Mouse (Mus musculus) gastrocnemius, postnatal 25 days (tissue): ENCODE measurements around the gene Aox2. TPM values are rescaled to one million over a fixed set of nuclear protein-coding genes. Genes with fewer than 3 reads are reported as not detected.

Experiments used
- DNase-seq: peaks from one replicate; pipeline ENCODE4 v3.0.0; 2022
- long read RNA-seq, 2 experiments: library from polyadenylated mRNA; stranded (forward); transcript quantifications; one replicate each; pipeline ENCODE4 v2.0.0; 2021
- total RNA-seq, 2 experiments: library from RNA; stranded (reverse); gene quantifications; 1 replicate in 1 of 2; 2 replicates in 1 of 2; pipeline ENCODE4 v1.2.3; 2021

Gene Aox2
- total RNA-seq = not detected
- long read RNA-seq, experiment 1 = 0 reads
- long read RNA-seq, experiment 2 = 0 reads

DNA sequence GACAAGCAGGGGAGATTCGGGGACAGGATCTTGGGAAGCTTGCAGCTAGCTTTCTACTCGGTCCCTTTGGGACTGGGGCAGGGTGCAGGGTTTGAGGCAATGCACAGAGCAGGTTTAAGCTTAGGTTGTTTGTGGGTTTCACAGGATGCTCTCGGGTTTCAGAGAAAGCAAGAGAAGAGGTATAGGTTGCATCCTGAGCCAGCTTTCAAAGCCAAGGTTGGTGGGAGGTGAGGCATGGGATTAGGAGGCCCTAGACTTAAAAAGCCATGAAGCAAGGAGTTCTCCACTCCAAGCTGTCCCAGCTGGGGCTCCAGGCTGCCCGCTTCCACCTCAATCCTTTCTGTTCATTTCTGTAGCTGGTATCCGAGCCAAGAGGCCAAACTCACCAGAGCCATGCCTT is at the start of gene Aox2:
Gene Aox2 (plus strand): TSS at position 301 of the 400 bp plus-strand sequence.
- DNase-seq = no peak

DNA sequence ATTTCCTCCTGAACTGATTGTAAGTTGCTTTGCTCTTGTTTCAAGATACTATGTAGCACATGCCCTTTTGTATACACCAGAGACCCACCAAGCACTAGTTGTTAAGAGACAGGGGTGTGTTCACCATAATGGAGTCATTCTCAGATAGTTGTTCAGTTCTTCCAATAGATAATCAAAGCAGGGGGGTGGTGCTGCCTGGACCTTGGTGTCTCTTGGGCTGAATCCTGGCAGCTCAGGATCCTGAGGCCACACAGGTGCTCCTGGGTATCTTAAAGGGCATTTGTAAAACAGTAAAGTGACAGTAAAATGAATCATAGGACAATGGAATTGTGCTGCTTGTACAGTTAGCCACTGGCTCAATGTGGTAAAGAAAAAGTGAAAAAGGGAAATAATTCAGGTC is 49.2 kb upstream of the Aox2 start:
- DNase-seq = no peak

DNA sequence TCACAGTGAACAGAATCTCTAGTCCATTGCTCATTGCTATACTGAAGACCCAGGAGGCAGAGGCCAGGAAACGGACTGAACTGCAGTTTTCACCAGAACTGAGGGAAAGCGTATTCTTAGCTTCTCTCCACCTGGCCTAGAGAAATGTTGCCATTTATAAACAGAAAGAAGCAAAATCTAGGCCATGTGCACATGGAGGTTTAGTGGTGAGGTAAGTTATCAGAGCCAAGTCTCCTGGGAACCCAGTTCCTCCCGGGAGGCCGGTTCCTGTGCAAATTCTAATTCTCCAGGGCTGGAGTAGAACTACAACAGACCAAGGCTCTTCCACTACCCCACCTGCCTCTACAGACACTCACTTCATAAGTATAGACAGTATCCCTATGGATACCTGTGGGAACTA is 48.4 kb upstream of the Aox2 start:
- no peak for DNase-seq

DNA sequence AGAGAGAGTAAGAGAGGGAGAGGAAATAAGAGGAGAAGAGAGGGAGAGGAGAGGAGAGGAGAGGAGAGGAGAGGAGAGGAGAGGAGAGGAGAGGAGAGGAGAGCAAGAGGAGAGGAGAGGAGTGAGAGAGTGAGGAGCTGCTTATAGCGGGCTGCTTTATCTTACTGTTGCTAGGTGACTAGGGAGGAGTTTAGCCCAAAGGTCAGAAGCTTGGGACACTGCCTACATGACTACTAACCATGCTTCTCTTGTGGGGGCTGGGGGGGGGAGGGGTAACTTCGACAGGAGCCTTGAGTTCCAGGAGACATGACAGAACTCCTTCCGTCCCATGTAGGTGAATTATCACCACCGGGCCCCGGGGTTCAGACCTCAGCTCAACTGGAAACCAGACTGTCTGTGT is 47.6 kb upstream of the Aox2 start:
- DNase-seq = no peak

DNA sequence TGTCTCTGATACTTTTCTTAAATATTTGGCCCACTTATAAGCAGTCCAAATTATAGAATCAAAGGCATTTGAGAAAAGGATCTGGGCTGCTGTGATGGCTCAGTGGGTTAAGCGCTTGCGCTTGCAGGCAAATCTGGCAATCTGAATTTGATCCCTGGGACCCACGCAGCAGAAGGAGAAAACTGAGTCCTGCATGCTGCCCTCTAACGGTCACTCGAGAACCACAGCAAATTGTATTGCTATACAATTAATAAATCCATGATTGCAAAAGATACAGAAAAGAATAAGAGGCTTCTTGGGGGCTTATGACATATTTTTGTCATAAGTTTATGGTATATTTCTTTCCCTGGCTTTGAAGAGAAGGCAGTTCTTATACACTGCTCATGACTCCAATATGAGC is 42.7 kb upstream of the Aox2 start:
- no peak for DNase-seq

DNA sequence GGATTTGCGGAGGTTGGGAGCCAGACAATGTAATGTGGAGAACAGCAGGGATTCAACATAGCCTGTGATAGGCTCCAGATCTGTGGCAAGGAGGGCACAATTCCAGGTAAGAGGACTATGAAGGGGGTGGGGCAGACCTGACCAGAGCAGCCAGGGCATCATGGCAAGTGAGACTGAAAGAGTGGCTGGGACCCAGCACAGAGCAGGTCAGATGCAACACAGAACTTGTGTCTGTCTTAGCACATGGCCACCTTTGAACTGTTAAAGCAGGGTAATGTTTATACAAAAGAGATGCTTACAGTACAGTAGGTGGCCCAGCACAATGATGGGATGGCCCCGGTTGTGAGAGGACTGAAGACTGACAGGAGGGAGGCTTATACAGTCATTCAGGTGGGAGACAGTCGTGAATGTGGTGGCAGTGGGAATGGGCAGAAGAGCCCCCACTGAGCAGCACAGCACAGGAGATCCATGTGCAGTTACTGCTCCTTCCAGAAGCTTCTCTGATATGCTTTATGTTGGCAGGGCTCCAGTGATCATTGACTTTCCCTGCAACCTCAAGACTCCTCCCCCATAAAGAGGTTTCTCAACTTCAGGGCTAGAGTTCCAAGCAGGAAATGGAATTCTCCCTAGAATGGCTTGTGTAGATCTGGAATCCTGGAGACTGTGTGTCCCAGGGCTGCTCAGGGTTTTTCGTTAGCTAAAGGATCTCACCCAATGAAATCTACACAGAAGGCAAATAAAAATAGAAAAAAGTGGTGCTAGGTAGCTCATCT is 40.4 kb upstream of the Aox2 start:
- no peak for DNase-seq

DNA sequence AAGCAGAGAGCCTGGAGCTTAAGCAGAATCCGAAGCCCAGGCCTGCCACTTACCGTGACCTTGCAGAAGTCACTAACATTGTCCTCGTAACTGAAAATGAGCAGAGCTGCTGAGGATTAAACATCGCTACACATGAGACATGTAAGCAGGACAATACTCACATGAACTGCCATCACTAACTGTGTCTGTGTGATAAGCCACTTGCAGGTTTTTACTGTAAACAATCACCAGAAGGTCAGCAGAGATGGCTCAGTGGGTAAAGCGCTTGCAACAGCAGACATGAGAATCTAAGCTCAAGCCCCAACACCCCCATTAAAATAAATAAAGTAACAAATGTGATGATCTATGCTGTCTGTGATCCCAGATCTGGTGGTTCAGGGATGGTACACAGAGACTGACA is 39.7 kb upstream of the Aox2 start:
- DNase-seq = no peak

DNA sequence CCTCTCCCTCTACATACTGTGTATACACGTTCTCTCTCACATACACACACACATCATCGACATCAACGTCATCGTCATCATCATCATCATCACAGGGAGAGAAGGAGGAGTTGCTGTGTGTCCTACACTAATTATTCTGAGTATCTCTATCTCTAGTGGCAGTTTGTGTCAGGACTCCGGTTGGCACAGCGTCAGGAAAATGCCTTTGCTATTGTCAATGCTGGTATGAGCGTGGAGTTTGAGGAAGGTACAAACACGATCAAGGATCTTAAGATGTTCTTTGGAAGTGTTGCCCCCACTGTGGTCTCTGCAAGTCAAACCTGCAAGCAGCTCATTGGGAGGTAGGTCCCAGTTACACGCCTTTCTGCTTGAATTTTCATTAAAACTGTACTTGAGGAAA is 39.2 kb upstream of the Aox2 start:
- no peak for DNase-seq

DNA sequence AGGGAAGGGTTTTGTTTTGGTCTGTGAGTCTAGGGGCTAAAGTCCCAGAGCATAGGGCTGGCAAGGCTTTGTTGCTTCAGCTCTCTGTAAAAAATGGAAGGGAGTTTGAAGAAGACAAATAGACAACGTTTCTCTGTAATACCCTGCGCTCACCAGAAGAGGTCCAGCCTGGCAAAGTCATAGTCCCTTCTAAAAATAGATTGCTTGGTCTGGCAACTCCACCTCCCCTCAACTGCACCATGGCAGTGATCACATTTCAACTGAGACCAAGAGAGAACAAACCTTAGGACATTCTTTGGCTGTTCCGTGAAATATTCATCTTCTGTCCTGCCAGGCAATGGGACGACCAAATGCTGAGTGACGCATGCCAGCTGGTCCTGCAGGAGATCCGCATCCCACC is 37.8 kb upstream of the Aox2 start:
- DNase-seq = peak; percentile 47

DNA sequence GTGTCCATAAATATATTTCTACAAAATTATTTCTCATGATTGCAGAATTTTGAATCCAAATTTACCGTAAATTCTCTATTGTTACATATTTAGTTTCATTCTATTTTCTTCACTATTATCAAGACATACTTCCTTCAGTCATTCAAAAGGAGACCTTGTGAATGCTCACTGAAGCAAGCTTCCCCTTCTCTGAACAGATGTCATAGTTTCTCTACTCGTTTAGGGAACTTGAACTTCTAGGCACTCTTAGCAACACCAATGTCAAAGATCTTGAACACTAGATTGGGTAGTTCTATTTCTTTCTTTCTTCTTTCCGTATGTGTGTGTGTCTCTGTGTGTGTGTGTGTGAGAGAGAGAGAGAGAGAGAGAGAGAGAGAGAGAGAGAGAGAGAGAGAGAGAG is 33.6 kb upstream of the Aox2 start:
- no peak for DNase-seq

DNA sequence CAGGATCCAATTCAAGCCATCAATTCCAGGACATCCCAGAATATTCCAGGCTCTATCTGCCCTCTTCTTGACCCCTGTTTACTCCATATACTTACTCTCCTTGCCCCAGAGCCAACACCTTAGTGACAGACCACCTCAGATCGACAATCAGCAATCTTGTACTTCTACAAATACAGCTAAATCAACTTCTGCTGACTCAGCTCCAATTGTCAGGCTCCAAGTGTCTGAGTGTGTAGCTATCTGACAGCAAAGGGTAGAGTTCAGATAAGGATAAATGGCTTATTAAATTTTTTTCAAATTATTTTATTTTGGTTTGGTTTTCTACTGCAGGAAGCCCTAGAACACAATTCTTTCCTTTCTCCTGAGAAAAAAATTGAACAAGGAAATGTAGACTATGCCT is 29.6 kb upstream of the Aox2 start:
- DNase-seq = no peak

DNA sequence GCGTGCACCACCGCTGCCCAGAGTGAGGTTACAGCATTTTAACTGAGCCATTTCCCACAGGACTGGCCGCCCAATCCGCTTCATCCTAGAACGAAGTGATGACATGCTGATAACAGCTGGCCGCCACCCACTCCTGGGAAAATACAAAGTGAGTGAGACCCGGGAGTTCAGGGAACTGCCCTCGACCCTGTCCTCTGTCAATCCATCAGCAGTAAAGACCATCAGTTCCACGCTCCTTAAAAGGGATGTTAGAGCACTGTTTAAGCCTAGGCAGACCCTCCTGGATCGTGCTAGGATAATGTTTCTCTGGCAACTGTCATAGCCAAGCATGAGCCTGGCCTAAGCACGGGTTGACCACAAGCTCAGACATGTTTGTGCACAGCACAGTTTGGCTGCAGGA is 24.7 kb upstream of the Aox2 start:
- DNase-seq = no peak

DNA sequence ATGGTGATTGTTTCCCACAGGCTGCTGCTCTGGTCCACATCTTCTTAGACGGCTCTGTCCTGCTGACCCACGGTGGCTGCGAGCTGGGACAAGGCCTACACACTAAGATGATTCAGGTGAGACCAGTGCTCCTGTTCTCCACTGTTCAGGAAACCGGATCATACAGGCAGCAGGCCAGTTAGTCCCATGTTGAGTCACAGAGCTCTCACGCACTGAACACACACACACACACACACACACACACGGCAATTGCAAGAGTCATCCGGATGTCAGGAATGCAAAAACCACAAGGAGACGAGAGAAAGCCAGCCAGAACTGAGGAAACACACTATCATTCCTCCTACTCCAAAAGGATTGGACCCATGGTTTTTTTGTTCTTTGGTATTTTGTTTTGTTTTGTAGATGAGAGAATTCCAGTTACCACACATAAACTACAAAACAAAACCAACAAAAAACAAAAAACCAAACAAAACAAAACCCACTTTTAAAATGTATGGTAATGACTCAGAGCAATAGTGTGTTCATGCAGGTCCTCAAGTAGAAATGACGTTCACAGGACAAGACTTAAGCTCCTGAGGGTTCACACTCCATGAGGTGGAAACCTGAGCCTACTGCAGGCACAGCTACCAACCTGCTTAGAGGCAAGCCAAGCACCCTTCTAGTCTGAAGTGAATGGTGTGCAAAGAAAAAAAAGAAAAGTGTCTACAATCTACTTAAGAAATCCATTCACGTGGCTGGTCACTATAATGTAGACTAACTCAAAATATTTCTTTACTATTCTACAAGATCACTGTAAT is 20.7 kb upstream of the Aox2 start:
- DNase-seq = no peak

DNA sequence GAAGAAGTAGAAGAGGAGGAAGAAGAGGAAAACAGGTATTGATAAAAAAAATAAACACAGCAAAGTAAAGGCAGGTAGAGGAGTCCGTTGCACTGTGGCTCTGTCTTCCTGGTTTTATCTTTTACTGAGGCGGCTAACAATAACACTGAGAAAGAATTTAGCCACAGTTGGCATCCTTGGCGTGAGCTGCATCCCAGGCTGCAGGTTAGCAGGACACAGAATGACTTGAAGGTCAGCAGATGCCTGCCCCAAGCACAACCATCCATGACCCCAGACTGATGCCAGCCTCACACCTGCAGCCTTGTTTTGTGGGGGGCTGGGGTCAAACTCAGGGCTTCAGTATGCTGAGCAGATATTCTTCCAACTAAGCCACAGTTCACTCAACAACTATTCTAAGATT is 17.8 kb upstream of the Aox2 start:
- DNase-seq = no peak

DNA sequence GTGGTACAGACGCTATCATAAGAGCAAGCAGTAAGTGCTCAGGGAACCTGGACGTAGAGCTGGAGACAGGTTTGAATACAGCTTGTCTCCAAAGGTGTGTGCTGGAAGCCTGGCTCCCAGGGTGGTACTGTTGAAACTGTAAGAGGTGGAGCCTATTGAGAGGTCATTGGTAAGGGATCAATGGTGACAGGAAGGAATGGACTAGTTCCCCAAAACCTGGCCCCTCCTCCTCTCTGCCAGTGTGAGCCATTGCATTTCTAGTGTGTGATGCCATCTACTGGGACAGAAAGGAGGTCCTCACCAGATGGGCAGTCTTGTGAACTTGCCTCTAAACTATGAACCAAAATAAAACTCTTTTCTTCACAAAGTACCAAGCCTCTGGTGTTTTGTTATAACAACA is 9.9 kb upstream of the Aox2 start:
- no peak for DNase-seq

DNA sequence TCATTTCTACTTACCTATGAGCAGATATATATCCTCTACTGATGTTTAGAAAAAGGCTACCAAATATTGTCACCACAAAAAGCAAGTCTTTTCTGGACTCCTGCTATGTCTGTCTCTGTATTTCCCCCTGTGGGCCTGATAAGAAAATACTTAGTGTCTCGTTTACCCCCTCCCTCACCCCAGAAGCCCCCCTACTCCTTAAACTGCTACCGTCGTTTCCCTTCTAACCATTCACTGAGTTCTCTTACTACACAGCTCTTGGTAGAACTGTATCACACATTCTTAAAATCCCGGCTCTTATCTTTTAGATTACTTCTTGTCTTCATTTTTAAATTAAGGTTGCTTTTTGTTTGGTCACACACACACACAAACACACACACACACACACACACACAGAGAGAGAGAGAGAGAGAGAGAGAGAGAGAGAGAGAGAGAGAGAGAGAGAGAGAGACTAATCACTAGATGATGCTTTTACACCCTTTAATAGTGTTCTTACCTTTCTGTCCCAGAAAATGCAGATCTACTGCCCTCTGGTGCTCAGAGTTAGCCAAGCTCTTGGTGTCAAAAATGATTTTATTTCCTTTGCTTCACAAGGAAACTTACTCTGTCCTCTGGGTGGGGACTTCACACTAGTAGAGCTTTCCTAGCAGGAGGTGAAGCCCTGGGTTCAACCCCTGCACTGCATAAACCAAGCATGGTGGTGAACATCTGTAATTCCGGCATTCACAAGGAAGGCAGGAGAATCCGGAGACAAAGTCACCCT is 7.1 kb upstream of the Aox2 start:
- no peak for DNase-seq

DNA sequence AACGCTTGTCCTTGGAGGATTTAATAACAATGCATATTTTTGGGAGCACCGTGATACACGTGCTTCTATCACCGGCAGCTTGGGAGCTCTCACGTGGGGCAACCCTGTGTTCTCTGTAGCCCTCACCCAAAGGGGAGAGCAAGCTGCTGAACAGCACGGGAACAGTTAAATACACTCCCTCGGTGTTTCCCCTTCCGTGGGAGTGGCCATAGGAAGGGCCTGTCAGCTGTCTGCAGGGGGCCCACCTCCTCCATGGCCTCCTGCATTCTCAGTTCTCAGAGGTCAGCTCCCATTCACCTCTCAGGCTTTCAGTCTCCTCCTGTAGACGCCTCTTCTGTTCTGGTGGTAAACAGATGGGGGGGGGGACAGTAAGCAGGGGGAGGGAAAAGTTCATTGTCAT is 2.2 kb upstream of the Aox2 start:
- no peak for DNase-seq

DNA sequence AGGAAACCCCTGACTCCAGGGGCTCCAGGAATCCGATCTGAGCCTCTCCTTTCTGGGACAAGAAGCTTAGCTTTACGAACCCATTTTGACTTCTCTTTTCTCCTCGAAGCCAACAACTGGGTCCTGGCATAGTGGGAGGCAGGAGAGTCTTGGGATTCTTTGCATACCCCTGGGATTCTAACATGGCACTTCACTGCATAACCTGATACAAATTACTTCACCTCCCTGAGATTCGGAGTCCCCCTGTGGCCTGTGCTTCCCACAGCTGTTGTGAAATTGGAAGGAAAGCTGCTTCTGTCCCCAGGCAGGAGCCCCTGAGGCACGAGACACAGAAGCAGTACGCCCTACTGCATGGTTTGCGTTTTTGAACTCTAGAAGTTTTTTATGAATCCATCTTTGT is 387 bp downstream of the Aox2 start:
- DNase-seq = no peak

DNA sequence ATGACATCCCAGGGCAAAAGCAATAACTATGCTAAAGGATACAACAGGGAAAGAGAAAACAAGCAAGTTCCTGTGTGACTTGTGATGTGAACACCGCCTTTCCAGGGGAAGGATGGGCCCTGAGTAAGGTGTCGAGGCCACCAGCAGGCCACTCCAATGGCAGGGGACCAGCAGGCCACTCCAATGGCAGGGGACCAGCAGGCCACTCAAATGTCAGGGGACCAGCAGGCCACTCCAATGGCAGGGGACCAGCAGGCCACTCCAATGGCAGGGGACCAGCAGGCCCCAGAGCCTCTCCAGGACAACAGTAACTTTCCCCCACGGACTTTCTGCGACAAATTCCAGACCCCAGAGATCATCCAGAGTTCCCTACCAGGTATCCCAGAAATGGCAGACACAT is 2.3 kb downstream of the Aox2 start:
- DNase-seq = peak; percentile 64

DNA sequence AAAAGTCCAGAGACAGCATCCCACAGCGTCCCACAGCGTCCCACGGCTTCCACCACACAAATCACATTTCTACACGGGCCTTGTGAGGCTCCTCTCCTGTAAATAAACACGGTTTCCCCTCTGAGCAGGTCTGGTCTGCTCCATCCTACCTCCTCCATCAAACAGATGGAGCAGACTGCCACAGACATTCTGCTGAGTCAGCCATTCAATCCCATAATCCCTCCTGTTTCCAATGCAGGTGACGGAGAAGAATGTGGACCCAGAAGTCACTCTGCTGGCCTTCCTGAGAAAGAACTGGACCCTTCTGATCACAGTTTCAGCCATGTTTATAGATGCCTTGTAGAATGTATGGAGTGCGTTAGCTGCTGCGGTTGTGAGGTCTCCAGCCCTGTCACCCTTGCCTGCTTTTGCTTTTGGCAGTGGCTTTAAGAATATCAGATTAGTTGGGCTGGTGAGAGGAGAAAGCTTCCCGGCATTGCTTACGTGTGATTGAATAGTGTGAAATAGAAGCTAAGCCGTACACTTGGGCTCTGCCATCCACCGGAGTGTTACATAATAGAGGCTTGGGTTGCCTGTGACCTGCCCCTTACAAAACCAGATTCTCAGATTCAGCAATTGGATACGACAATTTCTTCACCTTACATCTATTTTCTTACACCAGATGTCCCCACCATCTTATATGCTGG is 3.0 kb downstream of the Aox2 start:
- DNase-seq = peak; percentile 40

DNA sequence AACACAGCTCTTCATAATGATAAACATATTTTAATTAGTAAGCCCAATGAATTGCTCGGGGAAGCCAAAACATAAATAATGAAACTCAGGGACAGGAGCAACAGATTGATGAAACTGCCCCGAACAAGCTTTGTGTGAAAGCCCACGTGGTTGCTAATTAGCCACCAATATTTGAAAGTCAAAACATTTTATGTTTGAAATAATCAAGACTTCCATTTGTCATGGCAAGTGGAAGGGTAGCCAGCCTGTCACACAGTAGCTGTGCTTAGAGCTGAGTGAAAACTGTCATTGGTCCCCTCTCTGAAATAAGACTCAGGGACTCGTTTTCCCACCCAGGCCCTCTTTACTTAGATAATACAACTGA is 3.5 kb downstream of the Aox2 start:
- DNase-seq = no peak

DNA sequence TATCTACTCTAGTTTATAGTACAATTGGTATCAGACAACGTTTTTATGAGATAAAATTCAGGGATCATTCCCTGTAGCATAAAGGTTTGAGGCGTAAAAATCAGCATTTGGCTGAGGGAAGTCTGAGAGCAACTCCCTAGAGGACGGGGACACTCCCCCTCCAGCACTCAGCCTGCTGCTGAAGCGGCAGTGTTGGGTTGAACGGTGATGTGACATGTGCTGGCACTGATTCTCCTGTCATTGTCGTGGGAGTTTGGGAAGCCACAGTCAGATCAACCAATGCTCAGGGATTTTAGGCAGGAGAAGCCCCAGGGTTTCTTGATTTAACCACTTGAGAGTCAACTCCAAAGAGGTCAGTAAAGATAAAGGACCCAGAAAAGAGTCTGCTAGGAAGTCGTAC is 6.4 kb downstream of the Aox2 start:
- DNase-seq = no peak

DNA sequence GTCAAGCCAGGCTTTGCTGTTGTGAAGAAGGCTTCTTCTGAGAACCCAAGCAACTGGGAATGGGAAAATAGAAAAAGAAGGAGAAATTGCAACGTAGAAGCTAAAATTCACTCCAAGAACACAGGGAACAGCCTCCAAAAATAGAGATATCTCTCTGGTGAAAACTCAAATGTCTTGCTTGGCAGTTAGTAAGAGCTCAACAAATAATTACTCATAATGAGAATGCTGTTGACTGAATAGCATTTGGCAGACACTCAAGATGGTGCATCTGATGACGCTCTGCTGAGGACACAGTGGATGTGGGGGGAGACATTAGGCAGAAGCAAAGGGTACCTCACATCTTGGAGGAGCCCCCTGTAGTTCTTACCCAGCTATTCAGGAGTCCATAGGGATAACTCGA is 10.0 kb downstream of the Aox2 start:
- no peak for DNase-seq
